Mouse (Mus musculus): ENCODE measurements around the gene Itsn1. TPM values are rescaled to one million over a fixed set of nuclear protein-coding genes. Genes with fewer than 3 reads are reported as not detected.

The Itsn1 gene
- total RNA-seq, 2 experiments from 2014 or later, result 145 to 159 TPM

DNA sequence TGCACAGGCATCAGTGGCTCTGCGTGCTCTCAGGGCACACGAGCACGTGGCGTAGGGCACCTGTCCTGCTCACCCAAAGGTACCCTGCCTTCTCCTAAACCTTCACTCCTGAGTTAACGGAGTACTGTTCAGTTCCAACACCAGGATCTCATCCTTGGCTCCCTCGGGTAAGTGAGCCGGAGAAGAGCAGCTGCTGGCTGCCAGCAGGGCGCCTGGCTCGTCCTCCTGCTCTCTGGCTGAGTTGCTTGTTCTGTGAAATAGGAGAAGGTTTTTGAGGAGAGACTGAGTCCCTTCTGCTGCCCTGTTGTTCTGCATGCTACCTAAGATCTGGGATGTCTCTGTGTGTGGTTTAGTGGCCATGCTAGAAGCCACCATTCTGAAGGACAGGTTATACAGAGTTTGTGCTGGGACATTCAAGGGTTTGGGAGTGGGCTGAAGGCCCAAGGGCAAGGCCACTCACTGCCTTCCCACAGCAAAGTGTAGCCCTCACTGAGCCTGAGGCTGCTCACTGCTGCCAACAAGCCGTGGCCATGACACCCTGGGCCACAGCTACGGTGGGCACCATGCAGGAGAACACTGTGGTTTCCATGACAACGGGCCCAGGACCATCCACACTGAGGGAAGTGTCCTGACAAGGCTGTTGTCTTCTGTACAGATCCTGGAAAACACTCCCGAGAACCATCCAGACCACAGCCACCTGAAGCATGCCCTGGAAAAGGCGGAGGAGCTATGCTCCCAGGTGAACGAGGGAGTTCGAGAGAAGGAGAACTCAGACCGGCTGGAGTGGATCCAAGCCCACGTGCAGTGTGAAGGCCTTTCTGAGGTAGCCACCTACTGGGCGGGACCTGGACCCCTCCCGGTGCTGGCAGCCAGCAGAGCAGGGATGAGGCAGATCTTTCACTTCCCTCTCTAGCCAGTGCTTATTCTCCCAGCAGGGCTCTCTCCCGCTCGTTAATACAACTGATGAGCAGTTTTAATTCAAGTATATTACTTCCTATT is 170.1 kb downstream of the Itsn1 start:
- peak in 1 of 2 experiments; percentile 52 for DNase-seq (ENCODE audit: low spot score in 2 of 2)

DNA sequence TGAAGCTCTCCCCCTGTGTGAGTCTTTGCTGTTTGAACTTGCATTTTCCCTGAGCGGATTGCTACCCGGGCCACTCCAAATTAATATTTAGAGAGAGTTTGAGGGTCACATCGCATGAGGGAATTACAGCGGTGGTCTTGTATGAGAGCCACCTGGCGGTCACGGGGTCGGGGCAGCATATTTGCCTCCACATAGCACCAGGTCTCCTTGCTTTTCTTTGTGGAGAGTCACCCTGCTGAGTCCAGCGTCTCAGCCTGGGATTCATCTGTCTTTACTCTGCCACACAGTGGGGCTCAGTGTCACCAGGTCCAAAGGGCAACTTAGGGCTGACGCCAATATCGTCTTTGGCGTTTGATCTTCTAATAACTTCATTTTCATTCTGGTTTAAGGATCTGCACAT is 171.2 kb downstream of the Itsn1 start:
- DNase-seq (ENCODE audit: low spot score in 2 of 2), result no peak

DNA sequence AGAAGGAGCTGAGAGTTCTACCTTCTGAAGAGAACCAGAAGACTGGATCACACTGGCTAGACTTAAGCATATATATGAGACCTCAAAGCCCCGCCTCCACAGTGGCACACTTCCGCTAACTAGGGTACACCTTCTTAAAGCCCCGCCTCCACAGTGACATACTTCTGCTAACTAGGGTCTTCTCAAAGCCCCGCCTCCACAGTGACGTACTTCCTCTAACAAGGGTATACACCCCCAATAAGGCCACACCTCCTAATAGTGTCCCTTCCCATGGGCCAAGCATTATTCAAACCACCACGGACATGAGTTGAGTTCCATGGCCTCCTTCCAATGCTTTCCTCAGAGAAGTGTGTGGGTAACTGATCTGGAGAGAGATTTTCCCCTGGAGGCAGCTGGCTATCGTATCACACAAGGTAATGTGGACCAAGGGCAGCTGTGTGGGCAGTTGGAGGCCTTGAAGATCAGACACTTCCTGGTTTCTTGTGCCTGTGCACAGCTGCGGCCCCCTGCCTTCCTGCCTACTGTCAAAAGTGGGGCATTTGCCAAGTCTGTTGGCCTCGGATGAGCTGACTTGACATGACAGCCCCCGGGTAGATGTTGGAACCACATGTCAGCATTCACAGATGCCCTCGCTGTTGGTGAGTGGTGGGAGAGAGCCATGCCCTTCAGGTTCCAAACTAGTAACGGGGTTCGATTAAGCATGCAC is 174.9 kb downstream of the Itsn1 start:
- DNase-seq (ENCODE audit: low spot score in 2 of 2), result no peak

DNA sequence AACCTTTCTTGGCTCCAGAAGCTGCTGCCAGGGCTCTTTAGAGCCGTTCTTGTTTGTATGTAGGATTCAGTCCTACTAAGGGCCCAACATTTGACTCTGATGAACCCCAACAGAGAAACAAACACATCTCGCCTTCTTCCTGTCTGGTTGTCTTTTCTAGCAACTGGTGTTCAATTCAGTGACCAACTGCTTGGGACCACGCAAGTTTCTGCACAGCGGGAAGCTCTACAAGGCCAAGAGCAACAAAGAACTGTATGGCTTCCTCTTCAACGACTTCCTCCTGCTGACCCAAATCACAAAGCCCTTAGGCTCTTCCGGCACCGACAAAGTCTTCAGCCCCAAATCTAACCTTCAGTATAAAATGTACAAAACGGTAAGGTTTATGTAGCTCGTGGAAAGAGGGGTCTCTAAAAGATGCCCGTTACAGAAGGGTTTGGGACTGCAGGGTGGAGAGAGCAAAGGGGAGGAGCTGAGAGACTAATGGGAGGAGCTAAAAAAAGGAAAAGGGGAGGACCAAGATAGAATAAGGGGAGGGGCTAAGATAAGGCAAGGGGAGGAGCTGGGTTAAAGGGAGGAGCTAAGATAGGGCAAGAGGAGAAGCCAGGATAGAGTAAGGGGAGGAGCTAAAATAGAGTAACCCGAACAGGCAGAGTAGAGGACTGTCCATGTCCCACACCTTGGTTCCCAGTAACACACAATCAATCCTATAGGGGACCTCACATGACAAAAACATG is 176.2 kb downstream of the Itsn1 start:
- DNase-seq (ENCODE audit: low spot score in 2 of 2), result no peak

DNA sequence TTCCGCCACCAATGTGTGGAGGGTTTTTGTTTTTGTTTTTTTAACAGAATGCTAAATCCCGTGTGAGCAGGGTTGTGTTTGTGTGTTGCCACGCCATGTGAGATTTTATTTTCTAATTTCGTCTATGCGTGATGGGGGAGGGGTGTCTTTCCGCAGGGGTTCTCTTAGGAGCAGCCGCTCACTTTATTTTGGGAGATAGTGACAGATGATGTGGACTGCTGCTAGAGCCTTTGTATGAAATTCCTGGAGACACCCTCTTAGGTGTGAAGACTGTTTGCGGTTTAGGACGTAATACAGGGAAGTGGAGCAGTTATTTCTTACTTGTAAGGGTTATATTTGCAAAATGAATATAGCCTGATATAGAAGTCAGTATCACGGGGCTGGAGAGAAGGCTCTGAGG is 176.9 kb downstream of the Itsn1 start:
- DNase-seq (ENCODE audit: low spot score in 2 of 2), result no peak

DNA sequence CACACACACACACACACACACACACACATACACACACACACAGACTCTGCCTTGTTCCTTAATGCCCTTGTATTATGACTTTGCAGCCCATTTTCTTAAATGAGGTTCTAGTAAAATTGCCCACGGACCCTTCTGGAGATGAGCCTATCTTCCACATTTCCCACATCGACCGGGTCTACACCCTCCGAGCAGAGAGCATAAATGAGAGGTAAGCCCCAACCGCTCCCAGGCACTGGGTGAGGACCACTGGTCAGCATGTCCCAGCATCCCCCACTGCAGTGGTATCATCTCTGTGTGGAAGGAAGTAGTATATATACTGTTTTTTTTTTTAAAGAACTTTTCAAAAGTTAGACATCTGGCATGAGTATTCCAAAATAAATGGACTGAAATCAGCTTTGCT is 177.6 kb downstream of the Itsn1 start:
- no peak for DNase-seq (ENCODE audit: low spot score in 2 of 2)

DNA sequence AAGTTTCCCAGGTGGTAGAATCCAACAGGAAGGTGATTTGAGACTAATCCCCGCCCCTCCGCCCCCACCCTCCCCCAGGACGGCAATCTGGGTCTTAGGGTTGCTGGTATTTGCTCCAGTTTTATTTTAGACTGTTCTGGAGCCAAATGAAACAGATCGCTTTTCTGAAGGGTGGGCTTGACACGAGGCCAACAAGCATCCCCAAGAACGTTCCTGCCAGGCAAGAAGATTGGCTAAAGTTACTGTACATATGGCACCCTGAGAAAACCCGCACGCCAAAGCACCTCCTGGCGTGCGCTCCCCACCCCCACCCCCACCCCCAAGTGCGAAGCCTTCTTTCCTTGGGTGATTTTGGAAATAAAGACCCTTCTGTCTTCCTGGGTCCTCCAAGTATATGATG is 178.1 kb downstream of the Itsn1 start:
- DNase-seq (ENCODE audit: low spot score in 2 of 2), result peak in 1 of 2 experiments; percentile 48

DNA sequence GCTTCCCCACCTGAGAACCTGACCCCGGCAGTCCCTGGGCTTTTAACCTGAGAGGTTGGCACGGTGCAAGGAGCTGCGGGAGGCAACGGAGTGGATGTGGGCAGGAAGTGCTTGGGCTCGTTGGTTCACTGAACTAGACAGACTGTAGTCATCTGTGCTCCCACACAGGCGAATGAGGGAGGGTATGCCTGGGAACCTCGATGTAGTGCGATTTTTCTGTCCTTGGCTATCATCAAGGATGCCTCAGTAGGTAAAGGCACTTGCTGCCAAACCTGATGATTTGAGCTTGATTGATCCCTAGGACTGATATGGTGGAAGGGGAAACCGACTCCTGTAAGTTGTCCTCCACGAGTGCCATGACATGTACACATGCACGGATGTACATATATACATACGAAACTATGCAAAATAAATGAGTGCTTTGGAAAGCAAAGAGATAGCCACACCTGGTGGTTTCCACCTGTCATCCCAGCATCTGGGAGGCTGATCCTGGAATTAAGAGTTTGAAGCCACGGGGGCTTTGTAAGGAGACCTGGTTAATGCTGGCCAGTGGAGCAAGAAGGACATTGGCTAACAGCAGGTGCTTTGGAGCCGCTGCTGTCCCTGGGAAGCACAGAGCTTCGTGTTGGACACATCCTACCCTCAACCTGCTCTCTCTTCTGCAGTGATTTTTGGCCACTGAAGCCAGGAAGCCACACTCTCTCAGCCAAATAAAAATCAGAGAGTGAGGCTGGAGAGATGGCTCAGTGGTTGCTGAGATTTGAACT is 180.7 kb downstream of the Itsn1 start:
- DNase-seq (ENCODE audit: low spot score in 2 of 2), result no peak

DNA sequence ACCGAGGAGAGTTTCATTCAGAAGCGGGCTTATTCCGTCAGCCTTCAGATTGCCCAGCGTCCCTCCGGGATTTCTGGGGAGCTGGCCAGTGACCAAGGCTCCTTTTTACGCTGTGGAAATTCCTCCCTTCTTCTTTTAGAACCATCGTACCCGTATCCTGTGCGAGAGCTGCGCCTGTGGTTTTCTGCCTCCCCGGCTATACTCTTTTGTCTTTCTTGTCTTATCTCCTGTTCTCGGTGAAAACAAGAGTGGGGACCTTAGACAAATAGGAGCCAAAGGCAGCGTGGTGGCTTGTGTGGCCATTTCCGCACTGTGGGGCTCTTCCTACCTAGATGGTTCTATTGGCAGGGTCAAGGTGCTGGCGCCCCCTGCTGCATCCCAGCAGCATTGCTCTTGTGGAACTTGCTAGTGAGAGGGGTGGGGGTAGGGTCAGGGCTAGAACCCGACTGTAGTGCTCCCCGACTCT is 188.6 kb downstream of the Itsn1 start:
- peak; percentile 93 for DNase-seq (ENCODE audit: low spot score in 2 of 2)

DNA sequence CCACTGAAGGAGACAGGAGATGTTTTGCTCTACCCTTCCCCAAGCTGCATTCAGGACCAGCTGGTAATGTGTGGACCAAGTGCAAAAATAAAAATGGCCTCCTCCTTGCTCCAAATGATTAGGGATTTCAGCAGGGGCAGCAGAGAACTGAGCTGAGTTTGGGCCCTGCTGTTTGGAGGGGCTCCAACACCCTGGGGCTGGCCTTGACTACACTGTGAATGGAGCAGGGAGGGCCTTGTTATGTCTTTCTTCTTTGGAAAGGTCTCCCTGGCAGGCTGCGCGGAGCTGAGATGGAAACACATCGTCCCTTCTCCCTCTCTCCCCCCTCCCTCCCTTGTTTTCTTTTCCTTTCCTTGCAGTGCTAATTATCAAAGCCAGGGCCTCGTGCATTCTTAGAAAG is 189.4 kb downstream of the Itsn1 start:
- DNase-seq (ENCODE audit: low spot score in 2 of 2), result peak; percentile 51 to 58

DNA sequence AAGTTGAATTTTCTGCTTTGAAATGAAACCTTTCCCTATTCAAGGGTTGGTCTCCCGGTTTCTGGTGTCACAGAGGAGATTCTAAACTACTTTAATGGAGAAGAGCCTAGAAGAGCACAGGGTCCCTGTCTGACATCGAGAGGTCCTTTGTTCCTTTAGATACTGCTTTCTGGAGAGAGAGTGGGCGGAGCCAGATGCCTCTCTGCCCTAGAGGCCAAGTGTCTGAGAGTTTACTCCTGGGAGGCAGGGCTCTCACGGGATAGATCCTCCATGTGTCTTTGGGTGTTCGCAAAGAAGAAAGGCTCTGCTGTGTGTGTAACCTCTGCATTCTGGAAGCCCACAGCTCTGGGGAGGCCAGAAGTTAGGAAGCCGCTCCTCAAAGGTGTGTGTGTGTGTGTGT is 190.0 kb downstream of the Itsn1 start:
- peak in 1 of 2 experiments; percentile 3 for DNase-seq (ENCODE audit: low spot score in 2 of 2)

DNA sequence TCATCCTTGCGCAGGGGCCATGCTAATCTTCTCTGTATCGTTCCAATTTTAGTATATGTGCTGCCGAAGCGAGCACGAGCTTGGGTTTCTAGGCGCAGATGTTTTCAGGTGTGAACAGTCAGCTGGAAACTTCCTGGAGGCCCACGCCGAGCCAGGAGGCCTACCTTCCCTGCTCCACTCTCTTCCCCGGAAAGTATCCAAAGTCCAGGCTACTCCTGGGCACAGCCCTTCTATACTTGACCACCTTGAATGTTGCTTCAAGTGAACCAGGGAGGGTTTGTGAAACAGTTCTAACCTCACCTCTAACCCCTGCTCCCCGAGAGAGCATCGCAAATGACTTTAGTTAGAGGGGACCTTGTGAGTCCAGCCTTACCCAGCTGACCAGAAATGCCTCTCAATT is 192.3 kb downstream of the Itsn1 start:
- DNase-seq (ENCODE audit: low spot score in 2 of 2), result no peak

DNA sequence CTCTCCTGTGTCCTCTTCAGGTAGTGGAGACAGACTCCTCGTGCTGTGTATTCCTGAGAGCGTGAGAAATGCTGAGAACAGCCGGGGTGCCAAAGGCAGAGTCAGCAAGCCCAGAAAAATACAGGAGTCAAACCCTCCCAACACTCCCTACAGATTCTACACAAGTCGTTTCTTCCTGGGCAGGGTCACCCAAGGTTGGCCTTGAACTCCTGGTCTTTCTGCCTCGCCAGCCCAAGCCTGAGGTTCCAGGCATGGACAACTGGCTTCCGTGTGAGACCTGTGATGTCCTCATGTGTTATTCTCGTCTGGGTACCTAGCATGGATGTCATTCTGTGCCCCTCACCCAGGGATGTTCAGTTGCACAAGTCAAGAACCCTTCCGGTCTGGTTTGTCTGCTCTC is 193.9 kb downstream of the Itsn1 start:
- no peak for DNase-seq (ENCODE audit: low spot score in 2 of 2)

DNA sequence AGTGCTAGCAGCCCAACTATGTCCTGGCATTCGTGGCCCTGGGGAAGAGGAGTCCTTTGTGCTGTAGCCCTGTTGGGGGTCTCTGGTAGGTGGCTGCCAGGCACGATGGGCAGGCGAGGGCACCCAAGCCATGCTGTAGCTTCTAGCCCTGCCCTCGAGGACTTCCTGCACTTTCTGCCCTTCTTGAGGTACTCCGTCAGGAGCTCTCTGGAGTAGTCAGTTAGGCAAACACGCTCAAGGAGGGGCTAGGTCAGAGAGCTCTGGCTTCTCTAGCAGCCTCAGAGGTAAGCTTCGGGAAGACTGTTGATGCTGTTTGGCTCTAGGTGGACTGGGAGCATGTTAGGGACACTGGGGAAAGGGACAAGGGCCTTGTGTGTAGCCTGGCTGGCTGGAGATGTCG is 195.3 kb downstream of the Itsn1 start:
- no peak for DNase-seq (ENCODE audit: low spot score in 2 of 2)

DNA sequence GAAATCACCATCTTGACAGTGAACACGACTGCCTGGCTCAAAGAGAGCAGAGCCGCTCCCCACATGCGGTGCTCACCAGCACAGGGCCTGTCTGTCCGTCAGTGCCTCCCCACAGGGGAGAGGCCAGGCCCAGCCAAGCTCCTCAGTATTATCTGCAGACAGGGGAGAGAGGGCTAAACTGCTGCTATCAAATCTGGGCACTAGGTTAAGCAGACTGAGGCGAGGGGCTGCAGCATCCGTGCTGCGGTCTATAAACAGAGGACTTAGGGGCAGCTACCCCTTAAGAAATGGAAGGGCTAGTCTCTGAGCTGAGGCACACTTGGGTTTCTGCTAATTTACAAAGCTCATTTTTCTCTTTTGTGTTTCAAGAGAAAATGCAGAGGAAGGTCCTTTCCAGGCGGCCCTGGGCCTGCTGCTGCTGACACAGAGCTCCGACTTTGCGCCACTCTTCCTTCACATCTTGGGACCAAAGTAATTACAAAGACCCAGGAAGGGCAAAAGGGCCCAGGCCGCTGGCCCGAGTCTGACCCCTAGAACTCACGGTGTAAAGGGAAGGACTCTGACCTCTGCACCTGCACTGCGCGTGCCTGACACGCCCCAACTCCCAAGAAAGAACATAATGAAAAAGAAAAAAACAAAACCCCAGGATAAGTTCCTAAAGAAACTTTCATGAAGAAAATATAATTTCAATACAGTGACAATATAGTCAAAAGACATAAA is 199.0 kb downstream of the Itsn1 start:
- no peak for DNase-seq (ENCODE audit: low spot score in 2 of 2)

DNA sequence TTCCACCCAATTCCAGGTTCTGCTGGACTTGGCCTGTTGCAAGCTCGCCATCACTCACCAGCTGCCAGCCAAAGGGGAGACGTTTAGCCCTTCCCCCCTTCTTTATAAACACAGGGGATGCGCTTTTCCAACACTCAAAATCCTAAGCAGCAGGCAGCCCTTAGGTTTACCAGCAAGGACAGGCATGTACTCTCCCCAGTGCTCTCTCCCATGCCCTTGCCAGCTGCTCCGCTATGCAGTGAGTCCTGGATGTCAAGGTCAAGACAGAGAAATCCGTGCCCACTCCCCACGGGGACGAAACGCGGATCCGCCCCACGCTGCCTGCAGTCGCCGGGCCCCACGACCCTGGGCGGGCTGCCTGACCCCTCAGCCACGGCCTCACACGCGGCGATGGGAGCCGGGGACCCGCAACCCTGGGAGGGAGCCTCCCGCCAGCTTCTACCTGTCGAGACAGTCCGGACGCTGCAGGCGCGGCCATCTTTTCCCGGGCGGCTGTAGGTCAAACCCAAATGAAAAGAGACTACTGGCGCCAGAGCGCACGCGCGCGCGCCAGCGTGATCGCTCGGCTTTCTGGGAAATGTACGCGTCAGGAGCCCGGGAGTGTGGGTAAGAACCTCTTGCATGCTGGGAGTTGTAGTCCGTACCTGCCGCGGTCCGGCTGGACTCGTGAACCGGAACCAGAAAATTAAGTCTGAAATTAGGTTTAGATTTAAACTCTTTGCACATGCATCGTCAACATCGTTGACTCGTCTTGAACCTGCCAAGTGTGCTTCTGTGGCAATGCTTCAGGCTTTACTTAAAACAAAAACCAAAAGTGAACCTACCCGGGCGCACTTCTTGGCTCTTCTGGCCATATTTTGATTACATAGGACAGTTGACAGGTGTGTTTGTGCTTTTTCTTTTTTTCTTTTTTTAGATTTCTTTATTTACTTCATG is 202.3 kb downstream of the Itsn1 start:
- peak; percentile 86 to 91 for DNase-seq (ENCODE audit: low spot score in 2 of 2)

DNA sequence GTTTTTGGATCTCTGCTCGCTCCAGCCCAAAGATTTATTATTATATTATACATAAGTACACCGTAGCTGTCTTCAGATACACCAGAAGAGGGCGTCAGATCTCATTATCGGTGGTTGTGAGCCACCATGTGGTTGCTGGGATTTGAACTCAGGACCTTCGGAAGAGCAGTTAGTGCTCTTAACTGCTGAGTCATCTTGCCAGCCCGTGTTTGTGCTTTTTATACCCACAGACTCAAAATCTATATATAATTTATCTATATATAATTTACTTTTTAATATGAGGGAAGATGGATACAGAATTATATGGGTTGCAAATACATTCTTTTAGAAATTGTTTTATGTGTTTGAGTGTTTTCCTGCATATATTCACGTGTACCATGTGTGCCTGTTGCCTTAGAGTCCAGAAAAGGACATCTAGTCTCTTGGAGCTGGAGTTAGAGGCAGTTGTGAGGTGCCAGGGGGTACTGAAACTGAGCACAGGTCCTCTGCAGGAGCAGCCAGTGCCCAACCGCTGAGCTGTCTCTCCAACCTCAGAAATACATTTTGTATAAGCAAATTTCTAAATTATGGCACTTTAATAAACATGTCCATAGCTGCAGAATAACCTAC is 203.1 kb downstream of the Itsn1 start:
- peak in 1 of 2 experiments; percentile 10 for DNase-seq (ENCODE audit: low spot score in 2 of 2)

DNA sequence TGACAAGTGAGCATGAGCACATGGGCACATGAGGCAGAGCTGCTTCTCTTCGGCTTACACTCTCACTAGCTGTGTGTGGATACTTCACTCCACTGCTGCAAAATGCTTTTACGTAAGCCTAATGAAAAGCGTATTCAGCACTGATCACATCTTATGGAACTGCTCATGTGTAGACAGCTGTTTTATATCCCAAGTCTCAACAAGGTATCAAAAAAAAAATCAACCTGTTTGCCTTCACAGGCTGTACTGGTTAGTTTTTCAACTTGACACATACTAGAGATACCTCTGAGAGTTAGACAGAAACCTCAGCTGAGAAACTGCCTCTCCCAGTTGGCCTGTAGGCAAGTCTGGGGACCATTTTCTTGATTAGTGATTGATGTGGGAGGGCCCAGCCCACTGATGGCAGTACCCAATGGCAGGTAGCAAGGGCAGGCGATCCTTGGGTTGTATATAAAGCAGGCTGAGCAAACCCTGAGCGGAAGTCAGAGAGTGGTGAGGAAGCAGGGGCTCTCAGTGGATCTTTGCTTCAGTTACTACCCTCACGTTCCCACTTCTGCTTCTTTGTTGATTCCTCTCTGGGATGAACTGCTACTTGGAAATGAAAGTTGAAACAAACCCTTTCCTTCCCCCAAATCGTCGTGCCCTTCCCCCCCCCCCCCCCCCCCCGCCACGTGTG is 203.9 kb downstream of the Itsn1 start:
- DNase-seq (ENCODE audit: low spot score in 2 of 2), result peak in 1 of 2 experiments; percentile 11

All from layer of hippocampus, postnatal 10 days (tissue).